Mouse (Mus musculus) kidney, postnatal 25 days (tissue): ENCODE data around the gene Gm4340.
"Not testable (repeated sequence)": the region's sequence is repeated elsewhere in the genome, so short reads cannot be mapped to it uniquely, and the experiment has no call there.

Source experiments
- DNase-seq, 2 experiments: peaks; one replicate each; pipeline ENCODE4 v3.0.0; 2021; ENCODE audit warnings: mixed read lengths in 2 of 2

Gm4340 gene

GRCm38 (mm10) chr10:104193742-104194141 lies at the start of gene Gm4340:
Gm4340 (plus strand) TSS chr10:104194042.
- not testable (repeated sequence) for DNase-seq

- not testable (repeated sequence) for DNase-seq
Measured at GRCm38 (mm10) chr10:104151197-104151596, 42.6 kb upstream of the Gm4340 start, which contains the start of gene Gm6763. Gm6763 (plus strand) TSS chr10:104151497.

- not testable (repeated sequence) for DNase-seq
Measured at GRCm38 (mm10) chr10:104159706-104160105, 34.1 kb upstream of the Gm4340 start, which contains the start of gene Gm8764. Gm8764 (plus strand) TSS chr10:104160006.

GRCm38 (mm10) chr10:104168215-104168614 lies 25.6 kb upstream of the Gm4340 start, which contains the start of gene Gm21304:
Gm21304 (plus strand) TSS chr10:104168515.
- DNase-seq = not testable (repeated sequence)

- DNase-seq = not testable (repeated sequence)
Measured at GRCm38 (mm10) chr10:104176724-104177123, 17.1 kb upstream of the Gm4340 start, which contains the start of gene Gm21312. Gm21312 (plus strand) TSS chr10:104177024.

GRCm38 (mm10) chr10:104185233-104185632 lies 8.6 kb upstream of the Gm4340 start, which contains the start of gene Gm20765:
Gm20765 (plus strand) TSS chr10:104185533.
- not testable (repeated sequence) for DNase-seq

GRCm38 (mm10) chr10:104209655-104210054 lies 15.8 kb downstream of the Gm4340 start:
- no peak for DNase-seq

GRCm38 (mm10) chr10:104210268-104210990 lies 16.6 kb downstream of the Gm4340 start:
- no peak for DNase-seq

- DNase-seq = peak in 1 of 2 experiments; percentile 25
Measured at GRCm38 (mm10) chr10:104214527-104214926, 20.7 kb downstream of the Gm4340 start.

- no peak for DNase-seq
Measured at GRCm38 (mm10) chr10:104220303-104221021, 26.6 kb downstream of the Gm4340 start.
